Mouse (Mus musculus): Measurements from ENCODE around the gene Slco2a1.

Slco2a1 gene

GRCm38 (mm10) chr9:102985111-102985510, 3.4 kb upstream of the Slco2a1 start:
- no peak for DNase-seq (ENCODE audit: low spot score)

DNA sequence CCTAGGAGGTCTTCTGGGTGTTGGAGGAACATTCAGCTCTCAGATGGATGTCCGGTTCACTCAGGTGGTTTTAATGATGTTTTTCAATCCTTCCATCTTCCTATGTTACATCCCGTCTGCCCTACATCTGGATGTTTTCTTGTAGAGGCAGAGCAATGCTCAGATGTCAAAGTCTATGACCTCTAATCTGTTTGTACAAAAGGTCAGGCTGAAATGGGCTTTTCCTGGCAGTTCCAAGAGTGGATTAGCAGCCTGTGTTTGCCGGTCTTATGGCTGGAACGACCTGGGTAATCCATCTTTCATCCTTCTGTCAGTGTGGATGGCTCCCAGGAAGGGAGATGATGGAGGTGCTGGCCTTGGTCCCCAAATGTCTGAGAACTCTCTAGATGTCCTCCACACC, 2.6 kb upstream of the Slco2a1 start:
- DNase-seq (ENCODE audit: low spot score), result no peak

DNA sequence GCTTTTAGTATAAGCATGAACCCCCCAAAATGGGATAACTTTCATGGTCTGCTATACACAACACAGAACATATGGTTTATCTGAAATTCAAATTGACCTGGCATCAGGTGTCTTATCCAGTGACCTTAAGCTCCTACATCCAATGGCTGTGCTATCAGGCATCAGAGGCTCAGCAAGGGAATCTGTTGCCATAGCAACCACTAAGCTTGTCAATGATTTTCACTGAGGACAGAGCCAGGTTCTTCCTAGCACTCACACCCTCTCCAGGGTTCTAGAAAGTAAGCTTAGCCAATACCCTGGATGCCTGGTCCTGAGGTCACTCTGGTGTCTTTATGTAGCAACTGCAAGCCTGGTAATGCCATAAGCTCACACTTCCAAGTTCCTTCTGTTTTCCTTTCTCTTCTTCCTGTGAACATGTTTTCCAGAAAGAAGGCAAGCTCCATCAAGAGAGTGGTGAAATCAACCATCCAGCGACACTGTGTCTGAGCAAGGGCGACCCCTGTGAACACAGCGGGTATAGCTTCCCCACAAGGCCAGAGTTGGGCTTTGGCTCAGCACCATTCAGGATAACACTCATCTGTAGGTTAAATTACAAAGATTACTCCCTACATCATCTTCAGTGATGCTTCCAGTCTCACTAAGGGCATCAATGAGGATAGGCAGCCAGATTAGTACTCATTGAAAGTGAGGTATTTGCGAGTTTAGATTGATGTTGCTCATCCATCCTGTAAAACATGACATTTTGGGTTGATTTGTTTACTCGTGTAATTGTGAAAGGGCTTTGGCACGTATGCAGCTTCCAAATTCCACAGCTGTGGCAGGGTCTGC, 2.0 kb downstream of the Slco2a1 start:
- no peak for DNase-seq (ENCODE audit: low spot score)

- DNase-seq (ENCODE audit: low spot score), result no peak
Observed at GRCm38 (mm10) chr9:102991134-102991406, 2.6 kb downstream of the Slco2a1 start.

- no peak for DNase-seq (ENCODE audit: low spot score)
Observed at GRCm38 (mm10) chr9:102992877-102993276, 4.4 kb downstream of the Slco2a1 start.

DNA sequence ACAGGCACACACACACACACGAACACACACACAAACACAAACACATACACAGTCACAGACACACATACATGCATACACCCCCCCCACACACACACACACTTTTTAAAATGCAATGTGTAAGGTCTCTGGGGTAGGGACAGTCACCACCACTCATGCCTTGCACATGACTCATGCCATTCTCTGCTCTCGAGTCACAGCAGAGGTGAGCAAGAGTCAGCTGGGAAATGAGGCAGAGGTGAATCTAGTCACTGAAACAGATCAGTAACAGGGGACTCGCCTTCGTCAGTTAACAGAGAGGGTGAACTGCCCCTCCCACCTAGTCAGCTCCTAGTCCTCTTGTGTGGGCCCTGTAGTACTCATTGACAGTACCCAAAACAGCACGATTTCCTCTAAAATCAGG, 5.3 kb downstream of the Slco2a1 start:
- no peak for DNase-seq (ENCODE audit: low spot score)

DNA sequence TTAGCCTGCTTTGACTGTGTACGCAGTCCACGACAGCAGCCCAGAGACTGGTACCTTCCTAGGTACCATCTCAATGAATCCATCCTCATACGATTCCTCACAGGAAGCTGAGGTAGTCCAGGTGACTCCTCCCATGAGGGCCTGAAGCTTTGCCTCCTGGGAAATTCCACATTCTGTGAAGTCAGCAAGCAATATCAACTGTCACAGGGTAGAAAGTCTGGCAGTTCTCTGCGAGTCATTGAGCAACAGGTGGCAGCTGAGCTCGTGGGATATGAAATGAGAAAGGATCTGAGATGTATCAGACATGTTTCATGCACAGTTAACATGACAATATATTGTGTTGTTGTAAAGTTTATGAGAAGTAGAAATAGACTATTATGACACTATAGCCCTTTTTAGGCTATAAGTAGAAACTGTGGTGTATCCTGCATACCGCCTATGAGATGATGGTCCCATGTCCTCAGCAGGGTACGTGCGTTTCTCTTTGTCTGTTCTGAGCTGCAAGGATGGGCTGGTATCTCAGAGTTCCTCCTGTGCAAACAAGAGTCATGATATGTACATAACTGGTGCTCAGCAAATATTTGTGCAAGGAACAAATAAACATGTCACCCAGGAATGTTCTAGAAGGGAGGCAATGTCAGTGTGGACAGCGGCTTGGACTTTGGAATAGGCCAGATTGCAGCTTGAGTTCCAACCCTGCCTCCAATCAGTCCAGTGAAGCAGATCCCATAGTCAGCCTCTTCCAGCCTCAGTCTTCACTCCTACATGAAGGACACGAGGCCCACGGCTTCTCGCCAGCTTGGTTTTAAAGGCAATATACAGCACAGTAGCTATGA, 7.5 kb downstream of the Slco2a1 start:
- DNase-seq (ENCODE audit: low spot score), result peak; percentile 85

DNA sequence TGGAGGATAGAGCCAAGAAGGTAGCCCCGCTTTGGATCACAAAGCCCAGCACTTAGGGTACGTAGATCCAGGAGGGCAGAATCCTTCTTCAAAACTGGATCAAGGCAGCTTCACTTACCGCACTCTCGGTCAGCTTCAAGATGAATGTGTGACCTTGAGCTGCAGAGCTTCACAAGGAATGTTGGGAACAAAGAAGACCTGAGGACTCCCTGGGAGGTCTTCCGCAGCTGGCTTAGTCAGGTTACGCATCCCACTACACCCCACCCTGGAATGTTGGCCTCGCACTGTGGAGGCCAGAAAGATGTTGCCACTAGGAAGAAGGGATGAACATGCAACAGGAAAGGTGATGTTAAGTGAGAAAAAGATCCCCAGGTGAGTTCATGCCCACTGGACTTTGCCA, 11.9 kb downstream of the Slco2a1 start:
- DNase-seq (ENCODE audit: low spot score), result no peak

- no peak for DNase-seq (ENCODE audit: low spot score)
Observed at GRCm38 (mm10) chr9:103004343-103004742, 15.8 kb downstream of the Slco2a1 start.

GRCm38 (mm10) chr9:103007699-103008078, 19.2 kb downstream of the Slco2a1 start:
- peak; percentile 93 for DNase-seq (ENCODE audit: low spot score)

- peak; percentile 80 for DNase-seq (ENCODE audit: low spot score)
Observed at GRCm38 (mm10) chr9:103008079-103008855, 19.8 kb downstream of the Slco2a1 start.

- no peak for DNase-seq (ENCODE audit: low spot score)
Observed at GRCm38 (mm10) chr9:103010161-103010560, 21.6 kb downstream of the Slco2a1 start.

DNA sequence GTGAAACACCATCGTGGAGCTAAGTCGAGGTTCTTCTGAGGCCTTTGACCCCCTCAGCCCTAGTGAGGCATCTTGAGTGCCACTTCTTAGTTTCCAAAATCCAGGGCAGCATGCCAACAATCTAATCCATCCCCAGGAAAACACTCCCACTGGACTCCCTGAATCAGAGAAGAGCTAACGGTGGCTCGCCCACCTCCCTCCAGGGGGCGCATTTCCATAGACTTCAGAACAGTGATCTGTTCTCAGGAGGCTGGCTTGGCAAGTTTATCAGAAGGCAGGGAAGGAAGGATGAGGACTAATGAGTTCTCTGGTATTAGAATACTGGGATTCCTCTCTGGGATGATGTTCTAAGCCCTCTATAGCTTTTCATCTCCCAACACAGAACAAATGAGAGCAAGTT, 24.9 kb downstream of the Slco2a1 start:
- no peak for DNase-seq (ENCODE audit: low spot score)

GRCm38 (mm10) chr9:103014686-103015085, 26.2 kb downstream of the Slco2a1 start:
- no peak for DNase-seq (ENCODE audit: low spot score)

DNA sequence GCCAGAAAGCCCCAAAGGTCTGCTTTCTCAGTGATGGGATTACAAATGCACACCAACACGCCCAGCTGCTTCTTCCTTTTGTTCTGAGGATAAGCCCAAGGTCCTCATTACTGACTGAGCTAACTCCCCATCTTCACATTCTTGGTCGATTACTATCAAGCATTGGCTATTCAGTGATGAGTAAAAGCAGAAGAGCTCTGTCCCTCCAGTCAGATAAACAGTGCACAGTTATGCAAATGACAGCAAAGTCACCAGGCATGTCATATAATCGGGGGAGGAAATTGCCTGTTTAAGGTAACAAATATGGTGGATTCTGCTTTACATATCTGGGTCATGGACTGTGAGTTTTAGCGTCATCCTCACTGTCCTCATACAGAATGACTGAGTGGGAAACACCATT, 35.6 kb downstream of the Slco2a1 start:
- no peak for DNase-seq (ENCODE audit: low spot score)

DNA sequence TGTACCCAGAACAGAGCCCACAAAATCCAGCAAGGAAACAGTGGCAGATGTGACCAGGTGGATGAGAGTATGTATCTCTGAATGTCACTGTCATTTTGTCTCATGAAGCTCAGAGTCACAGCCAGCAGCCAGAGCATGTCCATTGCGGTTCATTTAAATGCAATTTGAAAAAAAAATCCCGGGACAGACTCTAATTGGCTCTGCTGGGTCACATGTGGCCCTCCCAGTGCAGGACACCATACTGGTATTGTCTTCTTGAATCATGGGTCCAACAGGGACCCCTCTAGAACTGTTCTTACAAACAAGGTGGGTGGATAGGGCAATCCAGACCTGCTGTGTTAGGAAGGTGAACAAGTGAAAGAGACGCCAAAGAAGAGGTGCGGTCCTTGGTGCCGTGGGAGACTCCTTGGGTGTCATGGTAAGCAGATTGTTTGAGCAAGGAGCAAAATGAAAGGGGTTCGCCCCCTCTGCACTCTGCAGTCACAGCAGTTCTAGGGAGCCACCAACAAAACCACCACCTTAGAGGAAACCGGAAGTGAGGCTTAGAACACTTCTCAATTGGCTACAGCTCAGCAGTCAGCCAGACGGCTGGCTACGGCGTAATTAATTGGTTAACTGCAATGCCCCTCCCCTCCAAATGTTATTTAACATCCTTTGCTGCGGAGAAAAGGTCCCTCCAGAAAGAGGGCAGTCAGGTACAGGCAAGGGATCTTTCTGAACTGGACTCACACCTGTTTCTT, 38.8 kb downstream of the Slco2a1 start:
- no peak for DNase-seq (ENCODE audit: low spot score)

- DNase-seq (ENCODE audit: low spot score), result peak; percentile 50
Observed at GRCm38 (mm10) chr9:103029012-103029411, 40.5 kb downstream of the Slco2a1 start.

DNA sequence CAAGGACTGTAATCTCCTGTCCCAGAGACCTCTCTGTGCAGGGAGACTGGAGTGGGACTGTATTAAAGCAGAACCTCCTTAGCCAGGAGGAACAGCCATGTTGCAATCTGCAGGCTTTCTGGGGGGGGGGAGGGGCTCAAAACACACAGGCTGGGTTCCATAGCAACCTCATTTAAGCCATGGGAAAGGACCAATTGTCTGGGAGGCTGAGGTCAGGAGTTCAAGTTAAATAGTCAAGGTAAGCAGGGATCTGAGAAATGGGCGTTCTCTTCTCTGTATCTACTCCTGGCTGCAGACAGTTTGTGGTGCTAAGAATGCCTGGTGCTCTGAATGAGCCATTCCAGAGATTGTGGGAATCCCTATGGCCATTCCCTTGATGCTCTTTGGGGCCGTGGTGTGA, 41.5 kb downstream of the Slco2a1 start:
- DNase-seq (ENCODE audit: low spot score), result peak; percentile 47

DNA sequence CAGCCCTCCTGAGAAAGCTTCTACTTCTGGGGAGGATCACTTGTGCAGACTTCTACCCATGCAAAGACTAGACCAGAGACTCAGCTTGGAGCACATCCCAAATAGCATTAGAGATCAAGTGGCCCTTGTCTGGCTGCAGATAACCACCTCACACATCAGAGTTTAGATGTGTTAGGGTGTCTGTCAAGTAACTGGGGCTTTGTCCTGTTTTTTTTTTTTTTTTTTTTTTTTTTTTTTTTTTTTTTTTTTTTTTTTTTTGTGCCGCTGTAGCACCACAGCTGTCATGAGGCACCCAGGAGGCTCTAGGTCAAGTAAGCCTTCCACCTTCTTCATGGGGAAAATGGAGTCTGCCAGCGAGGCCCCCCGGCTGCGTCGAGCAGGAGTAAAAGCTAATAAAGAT, 42.7 kb downstream of the Slco2a1 start:
- no peak for DNase-seq (ENCODE audit: low spot score)

DNA sequence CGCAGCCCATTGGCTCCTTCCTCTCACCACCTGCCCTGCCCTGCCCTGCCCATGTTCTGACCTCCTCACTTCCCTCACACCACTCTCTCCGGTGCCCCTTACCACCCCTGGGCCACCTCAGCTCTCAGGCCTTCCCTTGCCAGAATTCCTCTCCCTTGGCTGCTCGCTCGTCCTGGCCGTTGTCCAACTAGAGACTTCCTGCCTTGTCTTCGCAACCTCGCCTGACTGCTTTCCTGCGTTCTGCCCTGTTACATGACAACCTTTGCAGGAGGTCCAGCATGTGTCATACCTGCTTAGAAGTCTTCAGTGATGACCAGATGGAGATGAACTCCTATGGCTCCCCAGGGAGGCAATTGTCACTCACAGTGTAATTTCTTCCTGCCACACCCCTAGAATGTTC, 43.7 kb downstream of the Slco2a1 start:
- DNase-seq (ENCODE audit: low spot score), result no peak

- no peak for DNase-seq (ENCODE audit: low spot score)
Observed at GRCm38 (mm10) chr9:103033381-103033780, 44.9 kb downstream of the Slco2a1 start.

- DNase-seq (ENCODE audit: low spot score), result no peak
Observed at GRCm38 (mm10) chr9:103036971-103037391, 48.5 kb downstream of the Slco2a1 start.

All from yolk sac, embryonic 10.5 days (tissue).